Mouse (Mus musculus) heart, postnatal 14 days (tissue): ENCODE results near the gene Nufip1. TPM values are rescaled to one million over a fixed set of nuclear protein-coding genes. Genes with fewer than 3 reads are reported as not detected.

Experiments used
- DNase-seq, 2 experiments: peaks; one replicate each; pipeline ENCODE4 v3.0.0; 2021 to 2022
- intact Hi-C: fragments of 180-260 bp; cut with DNase I; formaldehyde crosslinking; loops from one replicate; pipeline ENCODE4 v1.15.1; 2025
- total RNA-seq, 2 experiments: library from RNA; stranded (reverse); gene quantifications; 2 replicates each; pipeline ENCODE4 v1.2.3; 2021

Nufip1 gene
- total RNA-seq, 2 experiments from 2014 or later = 3.1 to 3.6 TPM

DNA sequence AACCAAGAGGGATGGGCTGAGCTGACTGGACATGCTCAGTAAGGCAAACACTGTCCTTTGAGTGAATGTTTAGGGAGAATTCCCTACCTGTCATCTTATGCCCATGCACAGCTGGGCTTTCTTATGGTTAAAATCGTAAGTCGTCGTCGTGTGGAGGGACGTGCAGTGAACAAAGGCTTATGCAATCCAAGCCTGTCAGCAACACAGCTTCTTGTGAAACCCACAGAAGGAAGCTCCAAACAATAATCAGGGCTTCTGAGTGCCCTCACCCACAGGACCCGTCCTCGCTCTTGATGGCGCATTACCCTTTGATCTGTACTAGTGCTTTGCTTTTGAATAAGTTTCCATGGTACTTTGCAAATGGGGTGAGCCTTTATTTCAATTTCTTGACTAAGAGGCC is 60.6 kb downstream of the Nufip1 start:
- intact Hi-C loops = no loop called here
- DNase-seq = no peak

DNA sequence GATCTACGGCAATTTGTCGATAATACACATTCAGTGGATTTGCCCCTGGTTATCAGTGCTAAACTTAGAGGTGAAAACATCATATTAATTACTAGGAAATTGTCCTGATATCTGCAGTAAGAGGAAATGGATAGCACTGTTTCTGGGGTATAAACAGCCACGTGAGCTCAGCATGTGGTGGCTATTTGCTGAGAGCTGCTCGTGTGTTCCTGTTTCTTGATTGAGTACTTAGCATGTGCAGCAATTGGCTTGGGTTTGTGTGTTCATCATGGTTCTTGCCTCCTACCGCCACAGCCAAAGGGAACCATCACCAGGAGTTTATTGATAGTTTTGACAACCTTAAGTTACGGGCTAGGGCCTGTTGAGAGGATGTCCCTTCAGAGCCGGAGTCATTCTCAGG is 63.6 kb downstream of the Nufip1 start:
- intact Hi-C loops = no loop called here
- no peak for DNase-seq

DNA sequence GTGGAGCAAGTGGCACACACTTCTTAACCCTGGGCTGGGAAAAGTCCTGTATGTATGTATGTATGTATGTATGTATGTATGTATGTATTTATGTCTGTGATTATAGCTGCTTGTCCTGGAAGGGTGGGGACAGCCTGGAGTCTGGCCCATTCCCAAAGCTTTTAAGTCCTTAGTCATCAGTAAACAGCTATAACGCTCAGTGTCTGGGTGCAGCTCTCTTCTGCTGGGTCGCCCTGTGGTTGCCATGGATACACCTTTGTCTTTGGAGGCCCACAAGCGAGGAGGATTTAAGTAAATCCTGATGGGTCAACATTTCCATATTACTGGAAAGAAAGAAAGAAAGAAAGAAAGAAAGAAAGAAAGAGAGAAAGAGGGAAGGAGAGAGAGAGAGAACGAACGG is 65.1 kb downstream of the Nufip1 start:
- intact Hi-C loops = no loop called here
- DNase-seq = no peak

DNA sequence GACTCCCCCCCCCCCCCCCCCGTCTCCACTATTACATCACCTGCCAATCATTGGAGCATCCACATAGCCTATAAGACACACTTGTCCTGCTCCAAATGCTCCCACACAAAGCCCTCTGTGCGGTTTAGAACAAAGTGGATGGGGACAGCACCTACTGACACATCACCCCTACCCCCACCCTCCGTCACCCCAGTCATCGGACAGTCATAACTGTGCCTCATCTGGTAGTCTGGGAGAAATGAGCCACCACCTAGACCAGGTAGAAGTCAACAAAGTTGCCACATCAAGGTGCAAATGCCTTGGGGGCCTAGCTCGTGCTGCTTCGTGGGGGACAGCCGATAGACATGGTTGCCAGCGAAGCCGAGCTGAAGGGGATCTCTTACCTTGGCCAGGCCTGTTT is 66.5 kb downstream of the Nufip1 start:
- no peak for DNase-seq
- intact Hi-C loops = no loop called here

DNA sequence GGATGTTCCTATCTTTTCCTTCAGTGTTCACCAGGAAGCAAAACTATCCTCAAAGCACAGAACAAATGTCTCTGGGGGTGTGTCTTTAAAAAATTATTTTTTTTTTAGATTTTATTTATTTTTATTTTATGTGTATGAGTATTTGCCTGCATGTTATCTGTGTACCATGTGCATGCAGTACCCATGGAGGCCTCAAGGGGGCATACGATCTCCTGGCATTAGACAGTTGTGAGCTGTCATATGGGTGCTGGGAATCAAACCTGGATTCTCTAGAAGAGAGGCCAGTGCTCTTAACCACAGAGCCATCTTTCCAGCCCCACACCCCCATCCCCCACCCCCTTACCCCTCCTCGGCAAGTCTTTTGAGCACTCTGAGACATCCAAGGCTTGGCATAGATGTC is 67.8 kb downstream of the Nufip1 start:
- intact Hi-C loops = no loop called here
- no peak for DNase-seq

DNA sequence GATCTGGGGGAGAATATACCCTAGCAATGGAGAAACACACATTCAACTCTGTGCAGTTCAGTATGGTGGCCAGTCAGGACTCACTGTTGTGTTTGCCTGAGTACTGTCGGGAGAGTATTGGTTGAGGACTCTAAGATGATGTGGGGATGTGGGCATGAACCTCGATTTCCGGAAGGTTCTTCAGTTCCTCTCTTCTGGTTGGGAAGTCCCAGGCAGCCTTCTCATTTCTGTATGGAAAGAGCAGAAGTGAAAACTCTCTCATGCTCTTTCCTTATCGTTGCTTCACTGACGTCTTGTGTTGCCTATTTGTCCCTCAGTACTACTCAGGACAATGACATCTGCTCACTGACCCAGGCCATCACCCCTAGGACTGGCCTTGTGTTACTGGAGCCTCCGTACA is 68.7 kb downstream of the Nufip1 start:
- DNase-seq = no peak
- intact Hi-C loops = no loop called here

DNA sequence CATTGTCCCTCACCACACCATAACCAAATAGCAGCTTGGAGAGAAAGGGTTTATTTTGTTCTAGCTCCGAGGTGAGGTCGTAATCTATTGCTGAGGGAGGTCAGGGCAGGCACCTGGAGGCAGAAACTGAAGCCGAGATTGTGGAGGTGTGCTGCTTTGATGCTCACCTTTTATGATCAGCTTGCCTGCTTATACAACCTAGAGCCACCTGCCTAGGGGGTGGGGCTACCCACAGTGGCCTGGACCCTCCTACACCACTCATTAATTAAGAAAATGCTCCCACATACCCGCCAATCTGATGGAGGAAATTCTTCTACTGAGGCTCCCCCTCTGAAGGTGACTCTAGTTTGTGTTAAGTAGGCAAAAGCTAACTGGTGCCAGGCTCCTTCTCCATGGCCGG is 74.7 kb downstream of the Nufip1 start:
- DNase-seq = no peak
- intact Hi-C loops = no loop called here

DNA sequence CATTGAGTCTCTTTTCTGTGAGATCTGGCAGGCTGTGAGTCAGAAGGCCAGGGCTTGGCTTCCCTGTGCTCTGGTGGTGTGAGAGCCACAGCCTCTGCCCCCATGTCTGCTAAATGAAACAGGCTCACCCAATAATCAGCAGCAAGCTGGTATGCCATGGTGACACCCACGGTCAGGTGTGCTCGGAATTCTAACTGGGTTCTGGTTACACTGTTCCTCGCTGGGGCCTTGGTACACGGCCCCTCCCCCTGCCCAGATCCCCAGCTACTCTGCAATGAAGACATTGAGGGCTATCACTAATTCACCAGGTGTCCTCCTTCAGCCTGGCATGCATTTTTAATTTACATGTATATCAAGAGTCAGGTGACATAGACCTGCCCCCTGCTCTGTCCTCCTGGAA is 75.6 kb downstream of the Nufip1 start:
- intact Hi-C loops = no loop called here
- no peak for DNase-seq

Other genes starting within 250 kb of the Nufip1 start
- not detected for gene Kctd4, start 155.9 kb upstream of the Nufip1 start, total RNA-seq
- 10 to 100 TPM; 12.3 to 13.6 TPM for gene Gtf2f2, start 100.0 kb upstream of the Nufip1 start, total RNA-seq
- gene Gpalpp1, start 131 bp upstream of the Nufip1 start, total RNA-seq = 10 to 100 TPM; 11.7 to 12.2 TPM